Mouse (Mus musculus) G1E (cell line): ENCODE measurements around the gene Plscr1.

Source experiments
- CTCF ChIP-seq: IDR thresholded peaks from 2 replicates; pipeline ENCODE4 v1.5.1; 2012; ENCODE audit warnings: low read depth, low read length, inconsistent platforms, mixed read lengths
- GATA1 ChIP-seq: IDR thresholded peaks from 2 replicates; pipeline ENCODE4 v1.6.1; 2012; ENCODE audit warnings: borderline replicate concordance, low read length, inconsistent platforms, mixed read lengths
- POLR2AphosphoS5 ChIP-seq: IDR thresholded peaks from 2 replicates; pipeline ENCODE4 v1.6.1; 2012; ENCODE audit warnings: low read depth, low read length, inconsistent platforms; ENCODE audit not compliant: insufficient replicate concordance
- TAL1 ChIP-seq: conservative IDR thresholded peaks from 2 replicates; pipeline ENCODE4 v1.6.1; 2012; ENCODE audit warnings: low read depth, low read length, inconsistent platforms, mixed read lengths

DNA sequence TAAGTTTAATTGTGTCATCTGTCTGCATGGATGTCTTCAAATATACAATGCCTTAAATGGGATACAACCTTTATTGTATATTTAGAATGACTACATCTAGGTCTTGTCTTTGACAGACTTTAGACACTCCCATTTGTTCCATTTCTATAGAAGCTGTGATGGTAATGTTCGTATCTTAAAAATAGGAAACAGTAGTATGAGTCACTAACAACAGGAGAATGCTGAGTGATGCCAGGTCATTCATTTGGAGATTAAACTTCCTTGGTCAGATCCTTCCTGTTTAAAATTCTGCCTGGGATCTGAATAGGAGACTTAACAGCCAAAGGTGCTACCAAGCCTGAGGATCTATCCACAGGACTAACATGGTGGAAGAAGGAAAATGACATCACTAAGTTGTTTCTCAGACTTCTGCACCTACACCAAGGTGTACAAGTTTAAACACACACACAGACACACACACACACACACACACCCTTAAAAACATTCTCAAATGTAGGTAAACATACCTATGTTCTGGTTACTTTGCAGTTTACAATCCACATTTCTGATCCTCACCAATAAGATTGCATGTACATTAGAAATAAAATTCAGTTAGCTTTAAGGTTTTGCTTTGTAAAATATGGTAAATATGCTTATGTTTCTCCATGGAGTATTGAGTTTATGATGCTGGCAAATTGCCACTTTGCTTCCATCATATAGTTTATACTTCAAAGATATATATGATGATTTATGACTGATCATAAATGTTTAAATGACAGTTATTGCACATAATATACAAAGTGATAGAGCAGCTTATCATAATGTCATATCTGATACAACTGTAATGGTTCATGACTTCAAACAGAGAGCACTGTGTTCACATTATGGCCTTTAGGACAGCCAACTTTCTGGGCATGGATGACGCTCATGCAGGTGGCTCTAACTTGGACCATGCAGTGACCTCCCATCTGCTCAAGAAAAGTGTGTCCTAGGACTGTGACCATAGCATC is 44.3 kb downstream of the Plscr1 start:
- TF ChIP-seq CTCF: no peak
- TF ChIP-seq GATA1: no peak
- no peak for TF ChIP-seq TAL1
- no peak for TF ChIP-seq POLR2AphosphoS5
